ENCODE assay signal across 10 mouse cellular contexts in genomic region chr11:60160454-60161114, GRCm38 (mm10). TPM values are rescaled to one million over a fixed set of nuclear protein-coding genes. Genes with fewer than 3 reads are reported as not detected.
A peak's percentile ranks its signal among the peaks of the same experiment; 100 is the strongest.
DNase-seq lines count a peak whose midpoint lies in the region; ATAC-seq and TF ChIP-seq lines count a peak whose summit lies in the region.
"Had no signal": no experiment of that assay in that cellular context is flagged by ENCODE, and none has a peak within 500 bp of the region (broad histone marks: within the 10 kb centered on the region; RNA-seq: fewer than 3 reads in every experiment).

No protein-coding gene starts in this region.

- POLR2A ChIA-PET in Patski (lab: Charles Lee) = interaction anchor here (1.0 kb wide), 1 partner anchor 9 kb away, joined by 4 read pairs; no protein-coding TSS in a partner anchor

- TF ChIP-seq CTCF in Patski (IDR thresholded peaks at IDR 0.05) = no peak
- TF ChIP-seq CTCF in forebrain, postnatal 0 days (IDR thresholded peaks at IDR 0.05; ENCODE audit: low read depth) = no peak

- H3K9ac ChIP-seq in hindbrain, embryonic 14.5 days = 0 out of 2 replicates have a peak overlapping the region, but pooled peaks have one; percentile 24
- H3K9ac ChIP-seq in hindbrain, embryonic 16.5 days (ENCODE audit: low read depth, low read length) = no peak overlapping the region
- no peak overlapping the region for H3K9ac ChIP-seq in forebrain, postnatal 0 days
- H3K9ac ChIP-seq in neural tube, embryonic 13.5 days = no peak overlapping the region

- ATAC-seq in hindbrain, embryonic 14.5 days (ENCODE audit: low FRiP score) = no peak
- ATAC-seq in hindbrain, embryonic 16.5 days = no peak
- peak; percentile 17 for ATAC-seq in Patski
- no peak for ATAC-seq in forebrain, postnatal 0 days
- no peak for ATAC-seq in neural tube, embryonic 13.5 days (ENCODE audit: low read depth)
- no peak for ATAC-seq in monocyte, adult 5-6 weeks (replicated peaks; ENCODE audit: insufficient number of reproducible peaks, low FRiP score, low TSS enrichment, poor library complexity, severe bottlenecking)

- CTCF ChIA-PET in Patski (lab: Charles Lee) = interaction anchor here (1.5 to 1.6 kb wide), 2 partner anchors 11 to 46 kb away, joined by 4 read pairs; no protein-coding TSS in a partner anchor

- H3K4me3 ChIP-seq in hindbrain, embryonic 14.5 days (replicated peaks; ENCODE audit: low read length) = no peak overlapping the region
- H3K4me3 ChIP-seq in hindbrain, embryonic 16.5 days (ENCODE audit: low read length) = no peak overlapping the region
- no peak overlapping the region for H3K4me3 ChIP-seq in forebrain, postnatal 0 days (ENCODE audit: low read depth, low read length)
- H3K4me3 ChIP-seq in neural tube, embryonic 13.5 days = no peak overlapping the region

- no peak for DNase-seq in hindbrain, embryonic 14.5 days (ENCODE audit: low spot score)
- no peak for DNase-seq in Patski (ENCODE audit: low read depth, low spot score)
- no peak for DNase-seq in forebrain, postnatal 0 days
- no peak for DNase-seq in T-cell, adult 2 months (ENCODE audit: low spot score)
- DNase-seq in kidney, adult 11 months = no peak
- DNase-seq: heart, postnatal 14 days; right cerebral cortex, postnatal 4 days had no signal

- H3K27ac ChIP-seq in hindbrain, embryonic 14.5 days = peak overlapping the region; percentile 58
- H3K27ac ChIP-seq in hindbrain, embryonic 16.5 days (ENCODE audit: low read depth, low read length) = no peak overlapping the region
- H3K27ac ChIP-seq in forebrain, postnatal 0 days (ENCODE audit: low read depth, low read length) = peak overlapping the region; percentile 87
- H3K27ac ChIP-seq in neural tube, embryonic 13.5 days (replicated peaks) = peak overlapping the region; percentile 68; the same call in 1 of the 2 replicates

- no peaks in the 10 kb centered on the region for H3K27me3 ChIP-seq in hindbrain, embryonic 14.5 days (ENCODE audit: control insufficient read depth, insufficient read depth, low read length)
- H3K27me3 ChIP-seq in hindbrain, embryonic 16.5 days (replicated peaks; ENCODE audit: control insufficient read depth, insufficient read depth, low read length) = no peaks in the 10 kb centered on the region
- no peaks in the 10 kb centered on the region for H3K27me3 ChIP-seq in Patski
- no peaks in the 10 kb centered on the region for H3K27me3 ChIP-seq in forebrain, postnatal 0 days (ENCODE audit: insufficient read depth, low read length)
- H3K27me3 ChIP-seq in neural tube, embryonic 13.5 days = no peaks in the 10 kb centered on the region

- in situ Hi-C loops in Patski (cut with MboI; ENCODE audit: low pct_unique_long_range_greater_than_20kb) = no loop called here

- peaks cover 60% of the 10 kb centered on the region for H3K4me1 ChIP-seq in hindbrain, embryonic 14.5 days (replicated peaks; ENCODE audit: control insufficient read depth, insufficient read depth, low read length)
- peaks cover 32% of the 10 kb centered on the region for H3K4me1 ChIP-seq in hindbrain, embryonic 16.5 days (ENCODE audit: control insufficient read depth, insufficient read depth, low read depth, low read length)
- peaks cover 17% of the 10 kb centered on the region; the same call in 1 of the 2 replicates for H3K4me1 ChIP-seq in forebrain, postnatal 0 days (ENCODE audit: insufficient read depth)
- peaks cover 72% of the 10 kb centered on the region for H3K4me1 ChIP-seq in neural tube, embryonic 13.5 days (replicated peaks)

- WGBS in hindbrain, embryonic 14.5 days = 63% methylated on average over 3 of the region's 3 CpGs
- 69% methylated on average over 3 of the region's 3 CpGs for WGBS in hindbrain, embryonic 16.5 days
- 70% methylated on average over 3 of the region's 3 CpGs for WGBS in forebrain, postnatal 0 days
- WGBS in neural tube, embryonic 13.5 days = 67% methylated on average over 3 of the region's 3 CpGs

- no peaks in the 10 kb centered on the region; the same call in 1 of the 2 replicates for H3K36me3 ChIP-seq in hindbrain, embryonic 14.5 days (replicated peaks; ENCODE audit: control insufficient read depth, insufficient read depth)
- no peaks in the 10 kb centered on the region for H3K36me3 ChIP-seq in hindbrain, embryonic 16.5 days (ENCODE audit: control insufficient read depth, insufficient read depth, low read length)
- H3K36me3 ChIP-seq in forebrain, postnatal 0 days (ENCODE audit: insufficient read depth) = no peaks in the 10 kb centered on the region
- H3K36me3 ChIP-seq in neural tube, embryonic 13.5 days = peaks cover 13% of the 10 kb centered on the region

- no peak overlapping the region for H3K4me2 ChIP-seq in hindbrain, embryonic 14.5 days (replicated peaks)
- no peak overlapping the region for H3K4me2 ChIP-seq in hindbrain, embryonic 16.5 days (ENCODE audit: low read length)
- no peak overlapping the region for H3K4me2 ChIP-seq in forebrain, postnatal 0 days (ENCODE audit: low read depth)
- H3K4me2 ChIP-seq in neural tube, embryonic 13.5 days = no peak overlapping the region

- H3K9me3 ChIP-seq in hindbrain, embryonic 14.5 days (ENCODE audit: control insufficient read depth, low read length) = no peaks in the 10 kb centered on the region
- H3K9me3 ChIP-seq in hindbrain, embryonic 16.5 days (ENCODE audit: control insufficient read depth, low read length) = no peaks in the 10 kb centered on the region
- no peaks in the 10 kb centered on the region for H3K9me3 ChIP-seq in forebrain, postnatal 0 days (ENCODE audit: low read length)
- no peaks in the 10 kb centered on the region for H3K9me3 ChIP-seq in neural tube, embryonic 13.5 days

RNA-seq across cellular contexts. Expression of gene Rai1, which starts 55.8 kb away (rescaled TPM):
- 34.1 and 39.1 TPM in 2 replicates for polyA plus RNA-seq in hindbrain, embryonic 14.5 days (2014; fragmentation: Nextera tagmentation; extraction: Ambion mirVana)
- polyA plus RNA-seq in hindbrain, embryonic 16.5 days (2015; fragmentation: Nextera tagmentation; extraction: Ambion mirVana) = 24.3 and 28.0 TPM in 2 replicates
- polyA plus RNA-seq in Patski (2021) = 40.3 TPM
- 50.9 and 60.7 TPM in 2 replicates for total RNA-seq in forebrain, postnatal 0 days (2014; rRNA removed)
- polyA plus RNA-seq in forebrain, postnatal 0 days (2015; fragmentation: Nextera tagmentation; extraction: Ambion mirVana) = 16.6 and 21.2 TPM in 2 replicates
- polyA plus RNA-seq in neural tube, embryonic 13.5 days (2015; fragmentation: Nextera tagmentation; extraction: Ambion mirVana) = 29.9 and 30.0 TPM in 2 replicates
- total RNA-seq in monocyte, adult 5-6 weeks (2017) = 4.6 to 18.1 TPM (median 10.3 TPM) in 3 replicates
